Mouse (Mus musculus) ovary, postnatal 36 days (tissue): Measurements from ENCODE around the gene Mrps27.
A peak's percentile ranks its signal among the peaks of the same experiment; 100 is the strongest.

Experiments used
- DNase-seq: peaks from one replicate; pipeline ENCODE4 v3.0.0; 2022; ENCODE audit warnings: low spot score, mixed read lengths

Mrps27 gene

DNA sequence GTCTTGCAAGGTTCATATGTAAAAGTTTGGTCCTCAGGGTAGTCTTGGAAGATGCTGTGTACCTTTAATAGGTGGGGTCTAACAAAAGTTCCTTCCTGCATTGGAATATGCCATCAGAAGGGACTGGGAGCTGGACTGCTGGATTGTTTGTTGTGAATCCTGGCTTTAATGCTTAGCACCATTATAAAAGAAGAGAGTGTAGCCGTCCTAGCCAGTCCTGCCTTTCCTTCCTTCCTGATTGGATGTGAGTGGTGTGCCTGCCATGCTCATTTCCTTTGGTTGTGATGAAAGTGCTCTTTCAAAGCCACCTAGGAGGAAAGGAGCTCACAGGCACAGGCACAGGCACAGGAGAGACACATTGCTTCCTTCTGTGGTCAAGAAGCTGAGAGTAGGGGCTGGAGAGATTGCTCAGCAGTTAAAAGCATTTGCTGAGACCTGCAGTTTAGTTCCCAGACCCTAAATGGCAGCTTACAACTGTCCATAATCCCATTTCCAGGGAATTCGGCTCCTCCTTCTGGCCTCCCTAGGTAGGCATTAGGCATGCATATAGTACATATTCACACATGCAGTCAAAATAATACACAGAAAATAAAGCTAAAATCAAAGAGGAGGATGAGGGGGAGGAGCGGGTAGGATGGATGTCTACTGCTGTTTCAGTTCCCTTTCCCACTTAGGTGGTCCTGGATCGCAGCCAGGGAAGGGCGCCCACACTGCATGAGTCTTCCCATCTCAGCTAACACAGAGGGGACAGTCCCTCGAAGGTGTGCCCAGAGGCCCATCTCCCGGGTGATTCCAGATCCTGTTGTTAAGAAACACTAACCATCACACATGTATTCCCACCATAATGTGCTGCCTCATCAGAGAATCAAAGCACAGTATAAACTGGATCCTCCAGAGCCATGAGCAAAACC is 43.6 kb downstream of the Mrps27 start:
- no peak for DNase-seq

DNA sequence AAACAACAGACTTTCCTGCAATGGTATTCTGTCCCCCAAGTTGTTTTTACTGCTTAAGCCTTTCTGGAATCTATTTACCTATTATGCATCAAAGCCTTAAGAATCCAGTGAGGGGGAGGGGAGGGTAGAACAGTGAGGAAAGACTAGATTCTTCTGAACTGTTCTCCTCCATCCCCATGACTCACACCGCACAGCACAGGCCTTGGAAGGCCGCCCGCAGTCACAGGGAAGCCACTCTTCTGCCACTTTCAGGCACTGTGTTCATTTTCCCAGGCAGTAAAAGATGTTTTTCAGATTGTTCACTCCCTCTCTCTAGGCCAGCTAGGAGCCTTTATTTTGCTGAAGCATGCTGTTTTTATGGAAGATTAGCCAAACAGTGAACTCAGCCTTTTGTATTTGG is 46.8 kb downstream of the Mrps27 start:
- peak; percentile 56 for DNase-seq

DNA sequence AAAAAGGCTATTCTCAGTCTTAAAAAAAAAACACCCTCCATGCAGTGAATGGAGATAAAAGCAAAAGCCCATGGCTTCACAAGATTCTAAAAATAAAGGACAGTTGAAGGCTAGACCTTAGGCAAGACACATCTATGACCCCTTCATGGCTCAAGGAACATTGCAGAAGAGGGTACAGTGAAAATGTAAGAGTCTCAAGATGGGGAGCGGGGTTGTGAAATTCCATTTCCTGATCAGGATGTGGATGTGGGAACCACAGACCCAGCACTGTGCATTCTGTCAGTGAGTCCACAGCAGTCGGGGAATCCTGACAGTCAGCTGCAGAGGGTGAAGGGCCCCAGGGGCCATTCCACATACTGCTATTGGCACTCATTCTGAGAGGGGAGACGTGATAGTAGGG is 48.5 kb downstream of the Mrps27 start:
- no peak for DNase-seq

DNA sequence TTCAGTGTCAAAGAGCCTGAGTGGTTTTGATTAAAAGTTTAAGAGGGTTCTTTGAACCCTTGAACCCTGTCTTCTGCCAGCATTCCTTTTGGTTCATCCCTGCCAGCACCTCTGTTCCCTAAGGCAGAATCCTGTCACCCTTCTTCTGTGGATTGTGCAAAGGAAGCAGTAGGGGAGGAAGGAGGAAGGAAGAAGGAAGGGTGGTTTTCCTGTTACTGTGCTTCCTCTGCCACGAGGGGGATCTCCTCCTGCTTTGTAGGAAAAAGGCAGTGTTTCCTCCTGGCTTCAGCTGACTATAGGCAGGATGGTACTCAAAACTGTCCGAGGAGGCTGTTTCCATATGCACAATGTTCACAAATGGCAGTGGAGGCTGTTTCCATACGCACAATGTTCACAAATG is 50.1 kb downstream of the Mrps27 start:
- no peak for DNase-seq

DNA sequence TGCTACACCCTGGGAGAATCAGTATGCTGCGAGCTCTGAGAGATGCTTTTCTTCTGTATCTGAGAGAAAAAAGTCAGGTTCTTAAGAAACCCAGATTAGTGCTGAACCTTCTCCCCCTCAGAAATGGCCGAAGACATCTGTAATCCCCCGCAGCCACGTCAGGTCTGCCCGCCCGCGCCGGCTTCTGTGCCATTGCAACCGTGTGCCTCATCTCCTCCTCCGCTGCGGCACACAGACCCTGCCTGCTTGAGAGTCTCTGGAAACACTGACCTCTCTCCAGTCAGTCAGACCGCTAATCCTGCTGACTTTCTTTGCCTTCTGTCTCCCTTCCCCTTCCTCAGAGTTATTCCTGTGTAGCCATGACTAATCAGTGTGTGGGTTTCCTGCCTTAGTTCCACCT is 50.9 kb downstream of the Mrps27 start:
- no peak for DNase-seq

DNA sequence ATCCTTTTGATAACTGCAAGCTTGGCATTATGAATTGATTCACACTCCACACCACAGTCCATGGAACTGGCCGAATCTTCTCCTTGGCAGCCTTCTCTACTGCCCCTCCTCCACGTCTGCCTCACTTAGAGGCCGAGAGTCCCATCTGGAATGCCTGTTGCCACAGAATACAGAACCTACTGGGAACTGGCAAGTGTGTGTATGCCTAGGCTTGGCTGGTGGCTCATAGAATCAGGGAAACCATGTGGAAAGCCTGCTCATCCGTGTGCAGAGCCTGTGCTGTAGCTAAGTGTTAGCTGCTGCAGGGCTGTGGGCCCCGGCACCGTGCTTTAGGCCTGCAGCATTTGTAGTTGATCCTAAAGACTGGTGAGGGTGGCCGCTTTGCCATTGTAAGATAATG is 52.6 kb downstream of the Mrps27 start:
- DNase-seq, result no peak

DNA sequence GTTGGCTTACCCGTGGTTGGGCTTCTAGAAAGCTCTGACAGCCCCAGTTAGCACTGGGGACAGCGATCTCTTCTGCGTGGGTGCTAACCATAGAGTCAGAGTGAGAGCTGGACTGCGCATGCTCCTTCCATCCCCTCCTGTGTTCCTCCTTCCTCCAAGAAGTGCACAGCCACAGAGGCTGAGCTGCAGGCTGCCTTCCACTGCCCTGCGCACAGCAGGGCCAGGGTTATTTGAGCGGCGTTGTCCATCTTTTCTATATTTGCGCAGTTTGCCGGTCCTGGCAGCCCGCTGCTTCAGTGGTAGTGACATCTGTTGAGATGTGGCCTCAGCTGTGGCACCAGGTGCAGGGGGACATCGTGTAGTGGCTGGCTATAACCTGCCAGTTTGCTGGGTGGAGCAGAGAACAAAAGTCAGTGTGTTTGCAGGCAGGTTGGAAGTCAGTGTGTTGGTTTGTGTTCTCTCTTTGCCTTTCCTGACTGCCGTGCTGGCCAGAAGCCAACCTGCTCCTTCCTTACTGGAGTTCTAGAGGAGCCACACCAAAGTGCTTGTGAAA is 53.6 kb downstream of the Mrps27 start:
- DNase-seq, result peak; percentile 27

DNA sequence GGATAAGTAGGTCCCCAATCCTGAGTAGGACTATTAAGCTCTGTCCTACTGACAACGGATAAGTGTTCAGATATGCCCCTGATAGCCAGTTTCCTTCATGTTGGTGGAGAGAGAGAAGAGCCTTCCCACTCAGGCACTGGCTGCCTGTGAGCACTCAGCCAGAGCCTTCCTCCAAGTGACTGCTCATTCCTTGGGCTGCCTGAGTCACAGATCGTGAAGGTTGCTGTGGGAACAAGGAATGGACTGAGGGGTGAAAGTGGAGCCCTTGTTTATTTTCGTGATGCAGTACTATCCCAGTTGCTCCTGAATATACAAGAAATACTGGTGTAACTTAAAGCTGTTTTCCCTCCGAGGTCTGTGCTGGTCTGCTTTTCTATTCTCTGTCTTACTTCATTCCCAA is 54.8 kb downstream of the Mrps27 start:
- no peak for DNase-seq

DNA sequence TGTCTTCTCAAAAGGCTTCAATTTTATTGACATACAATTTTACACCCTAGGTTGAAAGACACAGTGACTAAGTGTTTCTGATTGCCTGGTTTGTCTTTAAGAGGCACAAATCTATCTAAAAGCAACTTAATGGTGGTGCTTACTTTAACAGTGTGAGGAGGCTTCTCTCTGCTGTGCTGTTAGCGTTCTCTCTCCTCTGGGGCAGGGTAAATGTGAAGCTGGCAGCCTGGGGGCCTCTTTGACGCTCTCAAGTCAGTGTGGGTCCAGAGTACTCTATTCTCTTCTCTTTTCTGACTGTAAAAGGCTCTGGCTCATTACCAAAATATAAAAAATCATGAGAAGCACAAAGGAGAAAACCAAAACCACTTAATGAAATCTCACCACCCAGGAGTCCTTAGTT is 64.6 kb downstream of the Mrps27 start:
- no peak for DNase-seq

DNA sequence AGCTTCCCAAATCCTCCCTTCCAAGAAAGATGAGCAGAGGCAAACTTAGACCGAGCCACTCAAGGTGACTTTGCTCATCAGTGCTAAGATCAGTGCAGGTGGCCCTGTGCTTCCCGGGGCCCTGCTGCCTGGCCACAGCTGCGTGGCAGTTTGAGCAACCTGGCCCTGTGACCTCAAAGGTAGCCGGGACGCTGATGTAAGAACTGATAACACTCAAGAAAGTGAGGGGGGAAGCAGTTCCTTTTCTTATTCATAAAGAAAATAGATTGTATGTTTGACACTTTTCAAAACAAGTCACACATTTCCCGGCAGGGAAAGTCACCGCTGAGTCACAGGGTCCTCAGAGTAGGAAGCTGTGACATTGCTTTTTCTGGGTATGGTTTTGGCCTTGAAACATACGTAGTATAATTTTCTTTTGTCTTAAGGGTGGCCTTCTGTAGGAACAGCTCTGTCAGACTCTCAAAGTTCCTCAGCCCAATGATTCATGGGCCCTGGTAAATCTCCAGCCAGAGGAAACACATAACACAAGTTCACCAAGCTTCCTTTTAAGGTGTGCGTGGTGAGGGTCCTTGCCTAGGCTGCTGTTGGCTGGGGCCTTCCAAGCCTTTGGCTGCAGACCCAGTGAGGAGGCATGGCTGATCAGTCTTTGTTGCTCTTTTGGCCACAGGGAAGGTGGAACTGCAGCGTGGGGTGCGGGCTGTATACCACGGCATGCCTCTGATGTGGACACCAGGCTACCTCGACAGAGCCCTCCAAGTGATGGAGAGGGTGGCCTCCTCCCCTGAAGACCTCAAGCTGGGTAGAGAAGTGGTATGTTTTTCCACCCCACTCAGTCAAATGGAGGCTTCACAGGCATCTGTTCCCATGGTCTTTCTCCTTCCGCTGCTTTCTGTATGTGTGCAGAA is 66.3 kb downstream of the Mrps27 start:
- DNase-seq, result no peak

DNA sequence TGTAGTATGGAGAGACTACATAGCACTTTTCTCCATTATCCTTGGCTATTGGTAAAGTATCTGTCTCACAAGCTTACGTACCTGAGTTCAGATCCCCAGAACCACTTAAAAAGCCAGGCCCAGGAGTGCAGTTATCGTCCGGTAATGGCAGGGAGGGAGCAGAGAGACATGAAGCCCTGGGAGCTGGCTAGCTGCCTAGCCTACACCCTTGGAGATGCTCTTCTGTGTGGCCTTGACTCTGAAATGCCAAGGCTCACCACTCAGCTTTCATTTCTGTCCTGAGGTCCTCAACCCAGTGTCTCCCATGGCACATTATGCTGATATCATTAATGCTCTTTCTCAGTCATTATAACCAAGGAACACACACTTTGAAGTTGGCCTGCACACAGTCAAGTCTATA is 67.2 kb downstream of the Mrps27 start:
- DNase-seq, result peak; percentile 53

DNA sequence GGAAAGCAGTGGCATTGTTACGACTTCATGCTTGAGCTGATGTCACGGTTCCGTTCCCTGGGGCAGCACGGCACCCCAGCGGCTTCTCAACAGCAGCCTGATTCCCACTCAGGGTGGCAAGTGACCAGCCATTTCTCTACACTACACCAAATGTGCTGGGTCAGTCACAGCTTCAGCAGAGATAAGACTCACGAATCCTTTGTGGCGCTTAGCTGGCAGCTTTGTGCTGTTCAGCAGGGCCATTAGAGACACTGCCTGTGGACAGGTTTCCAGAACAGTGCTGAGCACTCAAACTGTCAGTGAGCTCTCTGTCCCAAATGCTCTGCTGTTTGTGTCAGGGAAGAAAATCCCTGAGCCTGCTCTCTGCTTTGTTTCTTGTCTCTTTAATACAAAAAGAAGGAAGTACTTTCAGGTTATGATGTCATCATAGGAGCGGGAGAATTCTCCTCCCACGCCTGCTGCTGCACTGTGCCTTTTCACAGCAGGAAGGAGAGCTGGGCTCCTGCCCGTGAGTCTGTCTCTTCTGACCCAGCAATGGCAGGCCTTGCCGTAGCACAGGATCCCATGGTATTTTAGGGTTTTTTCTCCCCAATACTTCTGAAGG is 68.0 kb downstream of the Mrps27 start:
- DNase-seq, result peak; percentile 33

DNA sequence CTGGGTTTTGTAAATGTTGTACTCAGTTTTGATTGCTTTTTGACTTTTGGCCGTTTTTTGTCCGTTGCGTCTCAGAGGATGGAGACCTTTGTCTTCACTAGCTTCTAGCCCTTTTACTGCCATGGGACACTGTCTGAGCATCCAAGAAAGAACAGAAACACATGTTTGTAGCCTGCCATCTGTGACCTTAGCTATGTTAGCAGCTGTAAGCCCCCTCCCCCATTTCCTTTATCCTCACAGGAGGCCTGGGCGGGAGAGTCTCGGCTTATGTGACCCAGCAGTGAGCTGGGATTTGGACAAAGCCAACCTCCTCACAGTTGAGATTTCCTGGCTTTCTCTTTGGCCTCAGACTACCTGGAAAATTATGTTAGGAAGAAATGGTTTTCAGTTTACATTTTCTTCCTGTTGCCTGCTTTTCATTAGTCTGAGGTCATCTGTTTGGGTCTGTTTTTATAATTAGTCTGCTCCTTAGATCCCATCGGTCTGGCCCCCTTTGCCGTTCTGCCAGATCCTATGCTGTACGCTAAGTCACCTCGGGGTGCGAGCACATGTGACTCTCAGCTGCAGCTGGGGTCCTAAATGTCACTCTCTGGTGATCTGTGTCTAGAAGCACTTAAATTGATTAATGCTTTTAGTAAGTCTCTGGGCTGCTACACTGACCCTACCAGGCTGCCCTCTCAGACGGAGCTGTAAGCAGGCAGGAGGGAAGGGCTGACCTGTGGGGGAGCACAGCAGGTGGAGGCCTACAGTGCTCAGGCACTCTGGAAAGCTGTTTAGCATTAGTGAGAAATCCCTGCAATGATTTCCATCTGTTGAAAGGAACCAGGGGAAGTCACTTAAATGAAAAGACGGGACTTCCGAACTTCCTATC is 69.1 kb downstream of the Mrps27 start:
- DNase-seq, result no peak

DNA sequence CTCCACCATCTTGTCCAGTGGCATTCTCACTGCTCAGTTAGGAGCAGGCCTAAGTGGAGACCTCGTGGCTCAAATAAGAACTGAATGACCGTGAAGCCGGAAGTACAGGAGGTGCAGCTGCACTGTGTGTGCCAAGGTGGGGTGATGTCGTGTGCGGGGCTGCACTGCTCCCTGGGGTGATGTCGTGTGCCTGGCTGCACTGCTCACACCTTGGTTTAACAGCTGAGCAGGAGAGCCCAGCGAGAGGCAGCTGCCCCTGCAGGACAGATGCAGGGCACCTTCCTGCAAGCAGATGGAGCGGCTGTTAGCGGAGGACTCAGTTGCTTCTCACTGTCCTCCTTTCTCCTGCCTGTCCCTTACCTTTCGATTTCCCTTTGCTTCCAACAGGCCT is 69.8 kb downstream of the Mrps27 start:
- DNase-seq, result no peak

DNA sequence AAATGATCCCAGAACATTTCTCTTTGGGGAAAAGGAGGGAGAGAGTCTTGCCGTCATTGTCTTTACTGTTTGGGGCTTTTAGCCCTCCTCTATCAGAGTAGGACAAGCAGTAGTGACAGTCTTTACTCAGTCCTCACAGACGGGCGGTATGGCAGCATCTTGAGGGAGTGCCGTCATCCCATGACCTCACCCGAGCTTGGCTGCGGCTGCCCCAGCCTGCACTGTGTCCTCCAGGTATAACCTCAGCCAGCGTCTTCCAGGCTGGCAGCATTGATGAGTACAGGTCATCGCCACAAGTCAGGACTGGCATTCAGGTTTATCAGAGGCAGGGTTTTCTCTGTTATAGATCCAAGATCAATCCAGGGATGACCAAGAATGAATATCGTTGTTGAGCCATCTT is 72.0 kb downstream of the Mrps27 start:
- no peak for DNase-seq

DNA sequence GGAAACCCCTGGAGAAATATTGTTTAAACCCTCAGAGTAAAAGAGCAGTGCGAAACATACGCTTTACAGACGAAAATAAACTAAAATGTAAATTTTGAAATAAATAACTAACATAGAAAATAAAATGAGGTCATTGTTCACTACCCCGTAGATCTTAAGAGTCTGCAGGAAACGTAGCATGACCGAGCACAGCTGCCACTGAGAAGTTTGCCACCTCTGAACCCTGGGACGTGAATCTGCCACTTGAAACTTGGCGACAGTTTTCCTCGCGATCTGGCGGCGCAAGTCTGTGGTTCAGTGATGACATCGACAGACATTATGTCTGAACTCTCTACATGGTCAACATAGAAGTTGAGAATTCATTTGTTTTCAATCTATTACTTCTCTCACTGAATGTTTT is 79.0 kb downstream of the Mrps27 start:
- no peak for DNase-seq

DNA sequence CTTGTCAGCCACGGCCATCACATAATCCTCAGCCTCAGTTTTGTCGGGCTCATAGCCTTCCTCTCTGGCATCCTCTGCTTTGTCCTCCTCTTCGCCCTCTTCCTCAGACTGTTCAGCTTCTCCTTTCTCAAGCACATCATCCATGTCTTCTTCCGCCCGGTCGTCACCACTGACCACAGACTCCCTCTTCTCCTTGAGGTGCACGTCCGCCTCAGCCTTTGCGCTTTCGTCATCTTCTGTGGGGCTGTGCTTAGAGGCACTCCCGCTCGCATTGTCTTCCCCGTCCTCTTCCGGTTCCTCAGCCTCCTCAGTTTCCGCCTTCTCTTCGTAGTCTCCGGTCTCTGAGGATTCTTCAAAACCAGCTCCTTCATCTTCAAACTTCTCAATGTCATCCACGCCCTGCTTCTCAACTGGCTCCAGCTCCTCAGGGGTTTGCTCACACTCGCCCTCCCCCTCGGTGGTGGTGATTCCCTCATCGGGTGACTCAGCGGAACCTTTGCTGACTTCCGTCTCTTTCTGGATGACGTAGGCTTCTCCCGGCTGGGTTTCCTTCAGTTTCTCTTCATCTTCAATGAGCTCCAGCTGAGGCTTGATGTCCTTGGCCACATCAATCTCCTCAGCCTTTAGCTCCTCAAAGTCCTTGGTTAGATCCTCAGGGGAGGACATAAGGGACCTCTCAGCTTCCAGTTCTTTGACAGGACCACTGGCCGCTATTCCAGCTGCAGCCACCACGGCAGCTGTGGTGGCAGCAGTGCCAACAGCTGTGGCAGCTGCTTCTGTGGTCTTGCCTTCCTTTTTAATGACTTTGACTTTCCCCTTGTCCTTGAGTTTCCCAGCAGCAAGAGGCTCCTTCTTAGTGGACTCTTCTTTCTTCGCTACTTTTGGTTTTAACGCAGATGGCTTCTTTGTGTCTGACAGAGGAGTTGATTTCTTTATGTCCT is 88.8 kb downstream of the Mrps27 start:
- DNase-seq, result peak; percentile 3

DNA sequence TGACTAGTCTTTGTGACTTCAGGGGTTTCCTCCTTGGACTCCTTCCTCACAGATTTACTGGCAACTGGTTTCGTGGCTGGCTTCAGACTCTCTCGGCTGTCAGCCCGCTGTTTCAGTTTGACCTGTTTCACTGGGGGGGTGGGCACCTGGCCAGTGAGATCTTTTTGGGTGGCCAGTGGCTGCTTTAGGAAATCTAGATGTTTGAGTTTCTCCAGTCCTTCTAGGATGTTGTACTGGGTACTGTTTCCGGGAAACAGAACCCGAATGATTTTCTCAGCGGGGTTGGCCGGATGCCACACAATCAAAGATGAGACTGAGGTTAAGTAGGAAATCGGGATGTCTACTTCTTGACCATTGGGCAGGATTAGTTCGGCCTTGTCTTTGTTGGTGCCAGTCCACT is 89.9 kb downstream of the Mrps27 start:
- DNase-seq, result peak; percentile 5

DNA sequence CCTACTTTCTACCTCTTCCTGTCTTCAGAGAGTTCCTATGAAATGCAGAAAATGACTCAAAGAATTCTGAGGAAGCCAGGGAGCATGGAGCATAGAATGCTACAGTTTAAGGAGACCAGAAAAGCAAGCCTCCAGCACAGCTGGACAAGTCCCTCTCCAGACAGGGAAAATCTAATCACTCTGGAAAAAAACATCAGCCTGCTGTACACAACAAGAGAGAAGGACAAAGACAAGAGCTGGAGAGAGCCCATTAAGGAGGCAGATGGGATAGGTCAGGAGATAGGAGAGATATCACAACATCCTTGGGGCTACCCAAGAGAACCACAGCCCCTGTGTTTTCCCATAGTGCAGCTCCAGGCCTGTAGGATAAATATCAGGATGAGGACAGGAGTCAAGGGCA is 92.5 kb downstream of the Mrps27 start:
- DNase-seq, result no peak

DNA sequence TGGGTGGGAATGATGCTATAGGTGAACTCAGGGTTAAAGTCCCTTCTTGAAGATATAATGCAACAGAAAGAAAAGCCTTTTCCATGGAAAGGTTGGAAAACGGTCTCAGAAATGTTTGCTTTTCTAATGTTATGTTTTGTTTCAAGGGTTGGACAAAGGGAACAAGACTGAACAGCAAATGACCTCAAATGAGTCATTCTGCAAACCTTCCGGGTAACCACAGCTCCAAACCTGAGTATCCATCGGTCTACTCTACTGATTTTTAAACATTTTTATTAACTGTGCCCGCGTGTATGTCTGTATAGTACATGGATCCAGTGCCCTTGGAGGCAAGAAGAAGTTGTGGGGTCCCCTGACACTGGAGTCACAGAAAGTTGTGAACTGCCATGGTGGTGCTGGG is 94.8 kb downstream of the Mrps27 start:
- DNase-seq, result no peak
